ENCODE assay signal across 25 mouse cellular contexts in genomic region chr11:80762066-80762465, GRCm38 (mm10).
"Had no signal": no experiment of that assay in that cellular context is flagged by ENCODE, and none has a peak within 500 bp of the region (broad histone marks: within the 10 kb centered on the region; RNA-seq: fewer than 3 reads in every experiment).

No protein-coding gene starts in this region.

- H3K27ac ChIP-seq: heart, embryonic 13.5 days; heart, embryonic 15.5 days; hindbrain, embryonic 14.5 days; intestine, embryonic 15.5 days; kidney, postnatal 0 days; limb, embryonic 13.5 days; limb, embryonic 15.5 days; liver, embryonic 12.5 days; liver, embryonic 14.5 days had no signal

- H3K36me3 ChIP-seq: heart, embryonic 13.5 days; heart, embryonic 15.5 days; intestine, embryonic 15.5 days; limb, embryonic 13.5 days; limb, embryonic 15.5 days; liver, embryonic 12.5 days had no signal

- H3K4me2 ChIP-seq: heart, embryonic 11.5 days; heart, embryonic 13.5 days; heart, embryonic 15.5 days; hindbrain, embryonic 14.5 days; intestine, embryonic 15.5 days; limb, embryonic 13.5 days; limb, embryonic 15.5 days; liver, embryonic 12.5 days had no signal

- H3K4me1 ChIP-seq: intestine, embryonic 15.5 days; limb, embryonic 13.5 days; limb, embryonic 15.5 days had no signal

- H3K9ac ChIP-seq: heart, embryonic 13.5 days; heart, embryonic 15.5 days; hindbrain, embryonic 14.5 days; intestine, embryonic 15.5 days; limb, embryonic 13.5 days; limb, embryonic 15.5 days; liver, embryonic 12.5 days; liver, embryonic 14.5 days had no signal

- DNase-seq: gastrocnemius, postnatal 14 days; gastrocnemius, postnatal 36 days; heart, adult 18-20 months; heart, postnatal 14 days; heart, postnatal 36 days; kidney, adult 18-20 months; kidney, adult 8-10 months; kidney, postnatal 14 days; kidney, postnatal 36 days; layer of hippocampus, adult 9-11 months; layer of hippocampus, postnatal 36 days; left cerebral cortex, postnatal 4 days had no signal

- H3K9me3 ChIP-seq: heart, embryonic 13.5 days; heart, embryonic 15.5 days; intestine, embryonic 15.5 days; limb, embryonic 13.5 days; limb, embryonic 15.5 days; liver, embryonic 12.5 days had no signal

- H3K27me3 ChIP-seq: heart, embryonic 13.5 days; heart, embryonic 15.5 days; intestine, embryonic 15.5 days; limb, embryonic 13.5 days; limb, embryonic 15.5 days; liver, embryonic 12.5 days had no signal

- H3K4me3 ChIP-seq: heart, embryonic 13.5 days; heart, embryonic 15.5 days; intestine, embryonic 15.5 days; limb, embryonic 13.5 days; limb, embryonic 15.5 days; liver, embryonic 12.5 days had no signal

- ATAC-seq: hindbrain, embryonic 16.5 days; inflammation-experienced regulatory T-cells, adult 6 months; intestine, embryonic 15.5 days; intestine, postnatal 0 days; liver, embryonic 12.5 days had no signal
